Mouse (Mus musculus) embryonic fibroblast, embryonic 13.5 days (primary cell): ENCODE measurements at regions not wholly inside any gene's neighbourhood (a gene's known extent, or its start where the extent isn't known, plus 50 kb on each side); places are given as distances from the start of the nearest gene placed in this dataset.

Source experiments
- H3K27ac ChIP-seq: 2 replicates; pipeline ENCODE4 v1.5.1; 2012; ENCODE audit warnings: low read length, control low read depth, inconsistent platforms; ENCODE audit not compliant: insufficient read depth
- H3K4me1 ChIP-seq: 2 replicates; pipeline ENCODE4 v1.6.1; 2011; ENCODE audit warnings: low read length; ENCODE audit not compliant: control insufficient read depth, insufficient read depth
- H3K4me3 ChIP-seq: 2 replicates; pipeline ENCODE4 v1.5.1; 2011; ENCODE audit warnings: mild to moderate bottlenecking, control low read depth, low read length; ENCODE audit not compliant: insufficient read depth
- CTCF ChIP-seq: IDR thresholded peaks from 2 replicates; pipeline ENCODE4 v1.5.1; 2011; ENCODE audit warnings: mild to moderate bottlenecking, control low read depth, low read length, moderate library complexity, borderline replicate concordance; ENCODE audit not compliant: insufficient read depth
- POLR2A ChIP-seq: IDR thresholded peaks from 2 replicates; pipeline ENCODE4 v1.6.1; 2011; ENCODE audit warnings: low read depth, mild to moderate bottlenecking, control low read depth, low read length, moderate library complexity

- H3K4me3 ChIP-seq, result no peak overlapping the region
- H3K27ac ChIP-seq, result no peak overlapping the region
- H3K4me1 ChIP-seq, result no peaks in the 10 kb centered on the region
- TF ChIP-seq POLR2A, result no peak
- TF ChIP-seq CTCF, result no peak
Observed at GRCm38 (mm10) chr14:72293677-72294387, 197.8 kb downstream of the Gm9195 start.

DNA sequence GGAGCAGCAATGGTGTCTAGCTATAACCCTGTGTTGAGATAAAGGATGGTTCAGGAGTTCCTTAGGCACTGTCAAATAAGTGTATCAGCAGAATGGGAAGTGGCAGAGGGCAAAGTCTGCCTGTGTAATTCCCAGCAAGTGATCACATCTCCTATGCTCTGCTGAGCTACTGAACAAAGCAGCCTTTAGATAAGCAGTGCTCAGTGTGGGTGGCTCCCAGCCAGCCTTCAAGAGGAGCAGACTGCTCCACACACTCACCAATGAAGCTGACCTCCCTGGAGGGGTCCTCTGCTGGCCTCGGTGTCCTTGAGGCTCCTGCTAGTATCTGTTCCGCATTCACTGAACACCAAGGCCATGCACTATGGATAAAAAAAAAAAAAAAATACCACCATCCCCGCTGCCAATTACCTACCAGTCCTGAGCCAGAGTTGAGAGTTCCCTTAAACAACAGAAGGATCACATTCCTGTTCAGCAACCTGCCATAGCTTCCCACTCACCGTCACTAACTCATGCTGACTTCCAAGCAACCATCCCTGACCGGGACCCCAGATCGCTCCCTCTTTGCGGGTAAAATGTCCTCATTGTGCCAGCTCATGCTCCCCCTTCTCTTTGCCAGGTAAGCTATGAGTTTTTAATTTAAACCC, 198.9 kb downstream of the Gm9195 start:
- TF ChIP-seq POLR2A (no peak), CTCF (no peak)
- Histone ChIP-seq H3K4me3 (no peak overlapping the region), H3K4me1 (no peaks in the 10 kb centered on the region), H3K27ac (no peak overlapping the region)

- Histone ChIP-seq H3K27ac (no peak overlapping the region), H3K4me3 (no peak overlapping the region), H3K4me1 (no peaks in the 10 kb centered on the region)
- TF ChIP-seq CTCF, result no peak
- TF ChIP-seq POLR2A, result no peak
Observed at GRCm38 (mm10) chr14:72277309-72277708, 214.3 kb downstream of the Gm9195 start.

- no peak for TF ChIP-seq CTCF
- no peak for TF ChIP-seq POLR2A
Observed at GRCm38 (mm10) chr14:72259255-72259654, 232.4 kb downstream of the Gm9195 start.

GRCm38 (mm10) chr14:72241872-72242271, 249.8 kb downstream of the Gm9195 start:
- no peak for TF ChIP-seq CTCF
- no peak for TF ChIP-seq POLR2A
- H3K4me1 ChIP-seq, result no peaks in the 10 kb centered on the region
- no peak overlapping the region for H3K4me3 ChIP-seq
- no peak overlapping the region for H3K27ac ChIP-seq

More at GRCm38 (mm10) chr14:72259255-72259654, 232.4 kb downstream of the Gm9195 start:
- Histone ChIP-seq H3K4me3 (no peak overlapping the region), H3K27ac (no peak overlapping the region), H3K4me1 (no peaks in the 10 kb centered on the region)

- no peak overlapping the region for H3K27ac ChIP-seq
- TF ChIP-seq CTCF (no peak), POLR2A (no peak)
- no peaks in the 10 kb centered on the region for H3K4me1 ChIP-seq
- H3K4me3 ChIP-seq, result no peak overlapping the region
Observed at GRCm38 (mm10) chr14:72240272-72240671, 251.4 kb downstream of the Gm9195 start.

DNA sequence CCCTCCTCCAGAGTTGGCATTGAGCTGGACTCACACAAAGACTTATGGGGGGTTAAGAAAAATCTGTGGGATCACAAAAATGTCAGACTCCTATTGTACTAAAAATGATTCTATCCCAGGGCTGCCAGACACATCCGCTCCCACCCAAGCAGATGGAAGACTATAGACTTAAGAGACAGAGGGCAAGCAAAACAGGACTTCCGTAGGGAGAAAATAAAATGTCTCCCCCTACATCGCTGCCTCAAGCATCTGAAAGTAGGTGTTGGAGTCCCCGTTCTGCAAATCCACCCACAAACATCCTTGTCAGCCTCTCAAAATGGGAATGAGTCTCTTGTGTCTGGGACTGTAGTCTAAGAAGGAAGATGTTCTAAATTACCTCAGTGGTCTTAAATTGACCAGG, 253.3 kb downstream of the Gm9195 start:
- Histone ChIP-seq H3K4me3 (no peak overlapping the region), H3K27ac (no peak overlapping the region), H3K4me1 (no peaks in the 10 kb centered on the region)
- TF ChIP-seq CTCF (no peak), POLR2A (no peak)

- H3K27ac ChIP-seq, result no peak overlapping the region
- no peak overlapping the region for H3K4me3 ChIP-seq
- TF ChIP-seq CTCF (no peak), POLR2A (no peak)
- H3K4me1 ChIP-seq, result no peaks in the 10 kb centered on the region
Observed at GRCm38 (mm10) chr14:72234234-72235075, 257.2 kb downstream of the Gm9195 start.

- TF ChIP-seq POLR2A (no peak), CTCF (no peak)
- Histone ChIP-seq H3K4me3 (no peak overlapping the region), H3K27ac (no peak overlapping the region), H3K4me1 (no peaks in the 10 kb centered on the region)
Observed at GRCm38 (mm10) chr14:72227853-72228252, 263.8 kb downstream of the Gm9195 start.

DNA sequence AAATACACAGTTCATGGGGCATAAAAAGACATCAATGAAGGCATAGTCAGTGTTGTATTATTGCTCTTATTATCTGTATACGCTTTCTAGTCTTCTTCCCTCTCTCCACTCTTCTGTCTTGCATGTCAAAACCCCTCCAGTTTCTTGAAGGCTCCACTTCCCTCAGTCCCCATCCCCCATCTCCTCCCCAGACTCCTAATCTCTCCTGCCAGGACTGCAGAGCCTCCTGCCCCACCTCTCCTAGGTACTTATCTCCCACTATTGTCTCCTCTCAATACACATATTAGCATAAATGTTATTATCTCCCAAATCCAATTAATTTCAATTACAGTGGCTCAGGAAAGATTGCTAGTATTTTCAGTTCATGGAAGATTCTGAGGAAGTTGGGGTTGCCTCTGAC, 264.2 kb downstream of the Gm9195 start:
- Histone ChIP-seq H3K4me1 (no peaks in the 10 kb centered on the region), H3K4me3 (no peak overlapping the region), H3K27ac (no peak overlapping the region)
- no peak for TF ChIP-seq POLR2A
- TF ChIP-seq CTCF, result no peak
